Mouse (Mus musculus): ENCODE results near the gene Tas2r143.

Gene Tas2r143

GRCm38 (mm10) chr6:42399938-42400337 is at the start of gene Tas2r143:
TSS of gene Tas2r143 (plus strand) at chr6:42400238.
- no peak for DNase-seq (ENCODE audit: low spot score in 2 of 2)

GRCm38 (mm10) chr6:42350968-42351775 is 48.9 kb upstream of the Tas2r143 start:
- DNase-seq (ENCODE audit: low spot score in 2 of 2): no peak

- DNase-seq (ENCODE audit: low spot score in 2 of 2): peak in 1 of 2 experiments; percentile 26
These were observed 48.1 kb upstream of the Tas2r143 start for GRCm38 (mm10) chr6:42351776-42352485.

- DNase-seq (ENCODE audit: low spot score in 2 of 2): no peak
These were observed 47.6 kb upstream of the Tas2r143 start for GRCm38 (mm10) chr6:42352486-42352846.

- no peak for DNase-seq (ENCODE audit: low spot score in 2 of 2)
These were observed 46.9 kb upstream of the Tas2r143 start for GRCm38 (mm10) chr6:42353180-42353579.

DNA sequence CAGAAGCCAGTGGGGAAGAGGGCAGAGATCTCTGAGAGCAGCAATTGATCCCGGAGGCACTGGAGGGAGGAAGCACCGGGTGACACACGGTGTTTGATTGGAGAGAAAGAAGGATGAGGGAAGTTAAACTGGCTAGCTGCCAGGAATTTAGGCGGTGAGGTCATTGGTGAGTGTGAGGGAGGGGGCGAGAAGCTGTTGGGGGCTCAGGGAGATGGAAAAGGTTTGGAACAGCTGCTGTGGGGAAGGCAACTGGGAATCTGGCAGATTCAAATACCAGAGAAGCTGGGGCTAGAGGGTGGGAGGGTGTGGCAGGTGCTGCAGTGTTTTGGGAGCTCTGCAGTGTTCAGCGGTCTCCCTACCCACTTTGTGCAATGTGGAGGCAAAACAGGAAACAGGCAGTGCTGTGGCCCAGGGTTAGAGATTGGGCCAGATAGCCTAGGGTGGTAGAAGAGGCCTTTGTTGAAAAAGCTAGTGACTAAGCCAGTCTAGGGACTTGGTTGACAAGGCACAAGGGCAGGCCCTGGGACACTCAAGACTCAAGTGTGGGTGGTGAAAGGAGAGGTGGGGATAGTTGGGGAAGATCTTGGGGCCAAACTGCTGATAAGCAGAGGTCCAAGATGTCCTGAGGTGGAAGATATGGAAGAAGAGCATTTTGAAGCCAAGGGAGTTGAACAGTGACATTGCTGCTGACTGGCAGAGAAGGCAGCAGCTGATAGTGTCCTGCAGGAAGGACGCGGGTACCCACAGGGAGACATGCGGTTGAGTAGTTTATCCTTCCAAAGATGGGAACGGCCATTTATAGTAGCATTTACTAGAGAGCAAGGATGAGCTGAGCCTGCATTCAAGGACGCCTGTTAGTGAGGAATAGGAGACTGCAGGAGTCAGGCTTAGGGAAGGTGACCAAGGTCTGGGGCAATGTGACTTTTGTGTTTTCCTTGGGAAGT is 45.7 kb upstream of the Tas2r143 start:
- peak; percentile 41 to 60 for DNase-seq (ENCODE audit: low spot score in 2 of 2)

- DNase-seq (ENCODE audit: low spot score in 2 of 2): no peak
These were observed 44.7 kb upstream of the Tas2r143 start for GRCm38 (mm10) chr6:42355366-42355765.

GRCm38 (mm10) chr6:42355794-42356600 is 44.0 kb upstream of the Tas2r143 start:
- no peak for DNase-seq (ENCODE audit: low spot score in 2 of 2)

GRCm38 (mm10) chr6:42356913-42357312 is 43.1 kb upstream of the Tas2r143 start:
- DNase-seq (ENCODE audit: low spot score in 2 of 2): no peak

- no peak for DNase-seq (ENCODE audit: low spot score in 2 of 2)
These were observed 42.1 kb upstream of the Tas2r143 start for GRCm38 (mm10) chr6:42357901-42358300.

- no peak for DNase-seq (ENCODE audit: low spot score in 2 of 2)
These were observed 41.1 kb upstream of the Tas2r143 start for GRCm38 (mm10) chr6:42358901-42359300.

DNA sequence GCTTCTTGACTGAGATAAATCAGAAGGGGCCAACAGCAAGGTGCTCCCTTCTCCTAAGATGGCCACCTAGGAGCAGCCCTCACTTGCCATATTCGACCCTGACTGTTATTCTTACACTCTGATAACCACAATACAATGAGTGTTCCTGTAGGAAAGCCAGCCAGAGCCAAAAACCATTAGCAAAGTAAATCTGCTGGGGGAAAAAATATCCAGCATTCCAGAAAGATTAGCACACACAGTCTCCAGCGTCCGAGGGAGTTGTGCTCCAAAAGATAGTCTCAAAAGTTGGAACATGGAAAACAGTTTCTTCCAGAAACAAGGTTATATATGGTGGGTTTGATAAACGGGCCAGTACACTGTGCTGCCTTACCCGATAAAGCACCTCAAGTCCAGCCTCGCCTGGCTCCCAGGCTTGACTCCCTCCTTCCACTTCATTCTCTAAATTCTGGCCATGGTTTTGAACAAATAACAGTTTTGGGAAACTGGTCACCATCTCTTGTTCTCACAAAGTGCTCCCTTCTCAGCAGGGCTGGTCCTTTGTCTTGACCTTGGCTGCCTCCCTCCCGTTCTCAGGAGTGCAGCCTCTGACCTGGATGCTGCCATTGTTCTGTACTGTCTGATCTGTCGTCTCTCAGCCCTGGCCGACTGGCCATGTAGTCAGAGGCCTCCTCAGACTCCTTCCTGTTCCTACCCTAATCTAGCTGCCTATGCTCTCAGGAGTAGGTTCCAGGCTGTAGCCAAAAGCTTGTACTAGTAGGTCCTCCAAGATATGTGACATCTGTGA is 40.5 kb upstream of the Tas2r143 start:
- DNase-seq (ENCODE audit: low spot score in 2 of 2): no peak

GRCm38 (mm10) chr6:42360231-42360840 is 39.7 kb upstream of the Tas2r143 start:
- no peak for DNase-seq (ENCODE audit: low spot score in 2 of 2)

GRCm38 (mm10) chr6:42361041-42361895 is 38.8 kb upstream of the Tas2r143 start:
- DNase-seq (ENCODE audit: low spot score in 2 of 2): no peak

DNA sequence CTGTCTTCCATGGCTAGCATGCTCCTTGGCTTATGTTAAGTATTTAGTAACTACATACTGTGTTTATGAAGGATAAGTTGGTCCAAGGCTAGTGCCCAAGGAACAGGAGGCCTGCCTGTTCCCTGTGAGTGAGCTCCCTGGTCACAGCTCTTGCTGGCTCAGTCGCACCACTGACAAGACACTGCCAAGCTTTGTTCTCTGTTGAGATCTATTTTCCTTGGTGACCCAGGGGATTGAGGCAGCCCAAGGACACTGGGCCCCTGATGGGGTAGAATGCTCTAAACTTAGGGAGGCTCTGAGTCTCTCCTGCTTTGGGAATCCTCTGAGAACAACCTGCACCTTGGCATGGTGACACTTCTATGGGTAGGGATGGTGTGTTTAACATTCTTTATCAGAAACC is 38.0 kb upstream of the Tas2r143 start:
- DNase-seq (ENCODE audit: low spot score in 2 of 2): no peak

DNA sequence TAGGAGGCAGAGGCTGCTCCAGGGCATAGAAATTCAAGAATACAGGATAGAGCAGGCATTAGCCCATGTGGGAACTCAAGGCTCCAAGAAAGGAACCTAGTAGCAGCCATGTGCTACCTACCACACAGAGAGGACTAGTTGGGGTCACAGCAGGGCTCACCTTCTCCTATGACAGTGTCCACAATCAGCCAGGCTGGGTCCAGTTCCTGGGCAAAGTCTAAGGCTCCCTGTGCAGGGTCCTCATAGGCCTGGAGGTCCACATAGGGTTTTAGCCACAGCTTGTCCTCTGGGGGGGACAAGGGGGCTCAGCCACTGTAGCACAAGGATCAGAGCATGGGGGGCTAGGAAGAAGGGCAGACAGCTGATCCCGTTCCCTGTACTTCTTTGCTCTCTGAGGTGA is 37.5 kb upstream of the Tas2r143 start:
- DNase-seq (ENCODE audit: low spot score in 2 of 2): no peak

DNA sequence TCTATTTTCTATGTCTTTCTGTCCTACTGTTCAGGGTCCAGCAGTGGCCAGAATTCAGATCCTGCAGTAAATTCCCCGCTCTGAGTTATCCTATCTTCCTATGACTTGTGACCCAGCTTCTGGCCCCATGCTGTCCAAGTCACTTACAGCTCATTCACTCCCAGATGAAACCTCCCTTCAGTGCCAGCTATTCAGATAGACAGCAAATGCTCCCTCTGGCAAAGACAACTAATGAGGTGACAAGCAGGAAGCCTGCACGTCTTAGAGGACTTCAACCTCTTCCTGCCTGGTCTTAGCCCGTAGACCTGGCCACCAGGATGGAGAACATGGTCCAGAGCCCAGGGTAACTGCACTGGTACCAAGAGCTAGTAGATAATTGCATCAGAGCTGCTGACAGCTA is 37.1 kb upstream of the Tas2r143 start:
- no peak for DNase-seq (ENCODE audit: low spot score in 2 of 2)

- no peak for DNase-seq (ENCODE audit: low spot score in 2 of 2)
These were observed 36.0 kb upstream of the Tas2r143 start for GRCm38 (mm10) chr6:42364066-42364465.

DNA sequence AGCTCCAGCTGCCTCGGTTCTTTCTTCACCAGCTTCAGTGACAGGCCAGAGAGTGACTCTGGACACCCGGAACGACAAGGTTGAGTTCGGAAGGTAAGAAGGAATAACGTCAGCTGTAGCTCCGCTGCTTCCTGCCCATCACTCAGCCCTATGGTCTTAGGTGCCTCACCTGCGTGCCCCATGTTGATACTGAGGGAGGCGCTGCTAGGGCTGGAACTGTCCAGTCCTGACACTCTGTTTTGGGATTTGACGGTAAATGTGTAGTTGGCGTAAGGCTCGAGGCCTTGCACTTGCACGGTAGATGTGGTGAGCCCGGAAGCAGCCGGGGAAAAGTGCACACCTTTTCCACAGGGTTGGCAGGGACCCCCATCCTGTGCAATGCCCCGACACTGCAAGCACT is 35.4 kb upstream of the Tas2r143 start:
- no peak for DNase-seq (ENCODE audit: low spot score in 2 of 2)
